Mouse (Mus musculus): ENCODE results near the gene Jmjd1c.

Jmjd1c gene

GRCm38 (mm10) chr10:67071884-67072283 lies 24.0 kb upstream of the Jmjd1c start:
- DNase-seq (ENCODE audit: low spot score in 2 of 2) = no peak

- no peak for DNase-seq (ENCODE audit: low spot score in 2 of 2)
Observed at GRCm38 (mm10) chr10:67072600-67072999, 23.3 kb upstream of the Jmjd1c start.

GRCm38 (mm10) chr10:67073577-67073976 lies 22.3 kb upstream of the Jmjd1c start:
- DNase-seq (ENCODE audit: low spot score in 2 of 2) = no peak

GRCm38 (mm10) chr10:67075931-67076878 lies 19.7 kb upstream of the Jmjd1c start:
- DNase-seq (ENCODE audit: low spot score in 2 of 2) = peak; percentile 54 to 59

GRCm38 (mm10) chr10:67079030-67079429 lies 16.9 kb upstream of the Jmjd1c start:
- DNase-seq (ENCODE audit: low spot score in 2 of 2) = no peak

GRCm38 (mm10) chr10:67081206-67082007 lies 14.5 kb upstream of the Jmjd1c start:
- DNase-seq (ENCODE audit: low spot score in 2 of 2) = no peak

- DNase-seq (ENCODE audit: low spot score in 2 of 2) = no peak
Observed at GRCm38 (mm10) chr10:67082531-67082930, 13.4 kb upstream of the Jmjd1c start.

- no peak for DNase-seq (ENCODE audit: low spot score in 2 of 2)
Observed at GRCm38 (mm10) chr10:67083446-67084166, 12.3 kb upstream of the Jmjd1c start.

- no peak for DNase-seq (ENCODE audit: low spot score in 2 of 2)
Observed at GRCm38 (mm10) chr10:67085124-67085523, 10.8 kb upstream of the Jmjd1c start.

GRCm38 (mm10) chr10:67085916-67086315 lies 10.0 kb upstream of the Jmjd1c start:
- no peak for DNase-seq (ENCODE audit: low spot score in 2 of 2)

- no peak for DNase-seq (ENCODE audit: low spot score in 2 of 2)
Observed at GRCm38 (mm10) chr10:67087447-67088226, 8.3 kb upstream of the Jmjd1c start.

GRCm38 (mm10) chr10:67090611-67091010 lies 5.3 kb upstream of the Jmjd1c start:
- no peak for DNase-seq (ENCODE audit: low spot score in 2 of 2)

- DNase-seq (ENCODE audit: low spot score in 2 of 2) = no peak
Observed at GRCm38 (mm10) chr10:67094922-67095321, 1.0 kb upstream of the Jmjd1c start.

GRCm38 (mm10) chr10:67096621-67097436 lies 904 bp downstream of the Jmjd1c start, which contains the start of gene Reep3:
Reep3 (minus strand) TSS chr10:67096945.
- peak in 1 of 2 experiments; percentile 37 for DNase-seq (ENCODE audit: low spot score in 2 of 2)

GRCm38 (mm10) chr10:67097437-67098150 lies 1.7 kb downstream of the Jmjd1c start:
- DNase-seq (ENCODE audit: low spot score in 2 of 2) = no peak

- no peak for DNase-seq (ENCODE audit: low spot score in 2 of 2)
Observed at GRCm38 (mm10) chr10:67098408-67099050, 2.6 kb downstream of the Jmjd1c start.

- no peak for DNase-seq (ENCODE audit: low spot score in 2 of 2)
Observed at GRCm38 (mm10) chr10:67099183-67099929, 3.4 kb downstream of the Jmjd1c start.

- DNase-seq (ENCODE audit: low spot score in 2 of 2) = no peak
Observed at GRCm38 (mm10) chr10:67100011-67100661, 4.2 kb downstream of the Jmjd1c start.
